Mouse (Mus musculus) WW6 (cell line): ENCODE data around the gene Svs4.
"Not testable (repeated sequence)": the region's sequence is repeated elsewhere in the genome, so short reads cannot be mapped to it uniquely, and the experiment has no call there.

ENCODE experiments used
- DNase-seq: peaks from one replicate; pipeline ENCODE4 v3.0.0-alpha.2; 2013; ENCODE audit warnings: low read depth, low spot score

Svs4 gene

GRCm38 (mm10) chr2:164278359-164278758 lies at the start of gene Svs4:
TSS of gene Svs4 (minus strand) at chr2:164278459.
- no peak for DNase-seq

- no peak for DNase-seq
Measured at GRCm38 (mm10) chr2:164320983-164321382, 42.7 kb upstream of the Svs4 start.

GRCm38 (mm10) chr2:164316451-164316850 lies 38.2 kb upstream of the Svs4 start, which contains the start of gene Svs6:
TSS of gene Svs6 (plus strand) at chr2:164316751.
- DNase-seq = not testable (repeated sequence)

- not testable (repeated sequence) for DNase-seq
Measured at GRCm38 (mm10) chr2:164315460-164315859, 37.2 kb upstream of the Svs4 start.

GRCm38 (mm10) chr2:164312599-164312998 lies 34.3 kb upstream of the Svs4 start:
- no peak for DNase-seq

DNA sequence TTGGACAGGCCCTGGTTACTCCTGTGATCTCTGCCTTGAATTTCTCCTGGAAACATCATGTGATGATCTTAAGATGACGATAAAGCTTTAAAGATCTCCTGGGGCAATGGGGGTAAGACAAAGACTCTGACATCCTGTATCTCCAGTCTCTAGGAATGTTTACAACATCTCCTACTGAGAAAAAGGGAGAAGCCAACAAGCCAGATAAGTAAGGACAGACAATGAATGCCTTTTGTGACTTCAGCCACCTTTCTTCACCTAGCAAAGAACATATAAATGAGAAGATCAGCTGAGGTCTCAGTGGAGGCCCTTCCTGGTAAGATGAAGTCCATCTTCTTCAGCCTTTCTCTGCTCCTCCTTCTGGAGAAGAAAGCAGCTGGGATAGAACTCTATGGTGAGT lies 10.7 kb upstream of the Svs4 start, which contains the start of gene Svs3a:
TSS of gene Svs3a (plus strand) at position 301 of the 400 bp plus-strand sequence.
- DNase-seq = not testable (repeated sequence)

- DNase-seq = not testable (repeated sequence)
Measured at GRCm38 (mm10) chr2:164256540-164256939, 21.7 kb downstream of the Svs4 start, which contains the start of gene Svs3b. TSS of gene Svs3b (minus strand) at chr2:164256640.

- no peak for DNase-seq
Measured at GRCm38 (mm10) chr2:164238366-164238765, 39.9 kb downstream of the Svs4 start, which contains the start of gene Svs2. TSS of gene Svs2 (minus strand) at chr2:164238466.

DNA sequence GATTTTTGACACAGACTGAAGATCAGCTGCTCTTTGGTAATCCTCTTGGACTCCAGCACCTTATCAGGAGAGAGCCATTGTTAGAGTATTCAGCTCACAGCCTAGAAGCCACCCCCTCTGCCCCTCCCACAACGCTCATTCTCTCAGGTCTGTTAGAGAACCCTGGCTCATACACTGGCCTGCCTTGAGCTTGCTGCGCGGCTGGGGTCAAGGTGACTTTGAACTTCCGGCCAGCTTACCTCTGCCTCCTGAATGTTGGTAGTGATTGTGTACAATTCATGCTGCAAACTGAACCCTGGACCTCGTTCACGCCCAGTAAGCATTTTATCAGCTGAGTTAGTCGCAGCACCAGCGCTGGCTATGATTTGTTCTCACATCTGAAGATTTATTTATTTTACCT lies 45.6 kb downstream of the Svs4 start:
- DNase-seq = no peak

- no peak for DNase-seq
Measured at GRCm38 (mm10) chr2:164228361-164229070, 49.7 kb downstream of the Svs4 start.
